Mouse (Mus musculus) forebrain, embryonic 11.5 days (tissue): Measurements from ENCODE around the gene Zfp213. TPM values are rescaled to one million over a fixed set of nuclear protein-coding genes. Genes with fewer than 3 reads are reported as not detected.
"Not testable (repeated sequence)": the region's sequence is repeated elsewhere in the genome, so short reads cannot be mapped to it uniquely, and the experiment has no call there.

Source experiments
- ATAC-seq: fragments of 200-750 bp; cut with Nextera tagmentation; replicated peaks from 2 replicates; pipeline ENCODE4 v1.8.0; 2017; ENCODE audit warnings: moderate TSS enrichment; ENCODE audit not compliant: low FRiP score
- DNase-seq: peaks from one replicate; pipeline ENCODE4 v3.0.0-alpha.2; 2017; ENCODE audit warnings: low spot score
- H3K27ac ChIP-seq: fragments of 300-500 bp; sonication (generic); 2 replicates; pipeline ENCODE4 v1.5.1; 2014; ENCODE audit warnings: low read depth, low read length
- H3K27me3 ChIP-seq: fragments of 300-500 bp; sonication (generic); 2 replicates; pipeline ENCODE4 v1.6.1; 2014; ENCODE audit warnings: mild to moderate bottlenecking, low read length, mixed read lengths; ENCODE audit not compliant: control insufficient read depth, insufficient read depth
- H3K36me3 ChIP-seq: fragments of 300-500 bp; sonication (generic); 2 replicates; pipeline ENCODE4 v1.6.1; 2014; ENCODE audit warnings: mild to moderate bottlenecking, low read length, moderate library complexity, mixed read lengths; ENCODE audit not compliant: control insufficient read depth, insufficient read depth
- H3K4me1 ChIP-seq: fragments of 300-500 bp; sonication (generic); replicated peaks from 2 replicates; pipeline ENCODE4 v1.6.1; 2014; ENCODE audit warnings: low read length, mixed read lengths; ENCODE audit not compliant: control insufficient read depth, insufficient read depth
- H3K4me2 ChIP-seq: fragments of 300-500 bp; sonication (generic); 2 replicates; pipeline ENCODE4 v1.6.1; 2014; ENCODE audit warnings: low read depth, mild to moderate bottlenecking, low read length, moderate library complexity, mixed read lengths; ENCODE audit not compliant: severe bottlenecking
- H3K4me3 ChIP-seq: fragments of 300-500 bp; sonication (generic); 2 replicates; pipeline ENCODE4 v1.5.1; 2014; ENCODE audit warnings: low read depth, low read length
- H3K9ac ChIP-seq: fragments of 300-500 bp; sonication (generic); 2 replicates; pipeline ENCODE4 v1.6.1; 2014; ENCODE audit warnings: low read length
- H3K9me3 ChIP-seq: fragments of 300-500 bp; sonication (generic); 2 replicates; pipeline ENCODE4 v1.6.1; 2016; ENCODE audit warnings: low read length, mixed read lengths; ENCODE audit not compliant: control insufficient read depth
- WGBS: fragments of 180-500 bp; shearing (Covaris S2); extraction: QIAGEN DNeasy Blood & Tissue Kit; methylation state at CpG from one replicate; pipeline ENCODE4 v1.1.7; 2014; 5-methylcytosine and 5-hydroxymethylcytosine counted together
- polyA plus RNA-seq: library from polyadenylated mRNA; unstranded; fragments of >200 nt; fragmentation: Nextera tagmentation; extraction: Ambion mirVana; gene quantifications from 2 replicates; pipeline ENCODE4 v1.2.1, GENCODE M21; 2014

Zfp213 gene
- polyA plus RNA-seq, 1 experiment from 2014 or later, result 29.9 TPM

GRCm38 (mm10) chr17:23539608-23540007, 24.4 kb downstream of the Zfp213 start:
- no peak for ATAC-seq
- peaks cover 19% of the 10 kb centered on the region; the same call in 1 of the 2 replicates for H3K27me3 ChIP-seq
- WGBS, result 85% methylated on average over 5 of the region's 5 CpGs

DNA sequence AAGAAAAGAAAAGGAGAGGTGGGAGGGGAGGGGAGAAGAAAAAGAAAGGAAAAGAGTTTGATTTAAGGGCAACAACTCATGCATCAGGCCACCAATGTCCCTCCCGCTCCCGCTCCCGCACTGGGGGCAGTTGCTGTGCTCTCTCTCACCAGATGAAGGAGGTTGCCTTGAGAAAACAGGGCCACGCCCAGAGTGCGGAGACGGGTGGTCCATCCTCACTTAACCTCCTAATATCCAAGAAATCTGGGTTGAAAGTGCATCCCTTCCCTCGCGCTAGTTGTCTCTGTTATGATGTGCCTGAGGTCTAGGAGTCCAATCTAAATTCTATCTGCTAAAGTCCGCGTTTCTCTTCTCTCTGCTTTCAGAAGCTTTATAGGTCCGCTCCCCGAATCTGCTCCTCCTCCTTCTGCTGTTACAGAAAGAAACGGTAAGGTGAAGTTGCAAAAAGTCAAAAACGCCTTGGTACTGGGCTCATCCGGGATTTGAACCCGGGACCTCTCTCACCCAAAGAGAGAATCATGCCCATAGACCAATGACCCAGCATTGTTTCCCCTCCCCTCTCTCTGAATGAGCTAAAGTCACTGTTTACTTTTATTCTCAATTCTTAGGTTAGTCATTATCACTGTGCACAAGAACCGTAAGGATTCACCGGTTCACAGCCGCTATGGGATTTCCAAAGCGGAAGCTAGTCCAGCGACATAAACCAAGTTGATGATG, 25.6 kb downstream of the Zfp213 start:
- Histone ChIP-seq H3K36me3 (no peaks in the 10 kb centered on the region), H3K27me3 (peaks cover 22% of the 10 kb centered on the region; the same call in 1 of the 2 replicates), H3K9me3 (no peaks in the 10 kb centered on the region), H3K27ac (no peak overlapping the region), H3K4me2 (peak overlapping the region; percentile 52), H3K9ac (peak overlapping the region; percentile 16; the same call in 1 of the 2 replicates), H3K4me1 (peaks cover 4% of the 10 kb centered on the region), H3K4me3 (peak overlapping the region; percentile 26)
- DNase-seq (peak; percentile 61), ATAC-seq (no peak)
- WGBS, result 8% methylated on average over 21 of the region's 21 CpGs

More at GRCm38 (mm10) chr17:23539608-23540007, 24.4 kb downstream of the Zfp213 start:
- DNase-seq, result peak; percentile 47
- Histone ChIP-seq H3K4me2 (no peak overlapping the region), H3K27ac (no peak overlapping the region), H3K9ac (no peak overlapping the region), H3K9me3 (no peaks in the 10 kb centered on the region), H3K4me1 (peaks cover 5% of the 10 kb centered on the region), H3K36me3 (no peaks in the 10 kb centered on the region), H3K4me3 (no peak overlapping the region)

DNA sequence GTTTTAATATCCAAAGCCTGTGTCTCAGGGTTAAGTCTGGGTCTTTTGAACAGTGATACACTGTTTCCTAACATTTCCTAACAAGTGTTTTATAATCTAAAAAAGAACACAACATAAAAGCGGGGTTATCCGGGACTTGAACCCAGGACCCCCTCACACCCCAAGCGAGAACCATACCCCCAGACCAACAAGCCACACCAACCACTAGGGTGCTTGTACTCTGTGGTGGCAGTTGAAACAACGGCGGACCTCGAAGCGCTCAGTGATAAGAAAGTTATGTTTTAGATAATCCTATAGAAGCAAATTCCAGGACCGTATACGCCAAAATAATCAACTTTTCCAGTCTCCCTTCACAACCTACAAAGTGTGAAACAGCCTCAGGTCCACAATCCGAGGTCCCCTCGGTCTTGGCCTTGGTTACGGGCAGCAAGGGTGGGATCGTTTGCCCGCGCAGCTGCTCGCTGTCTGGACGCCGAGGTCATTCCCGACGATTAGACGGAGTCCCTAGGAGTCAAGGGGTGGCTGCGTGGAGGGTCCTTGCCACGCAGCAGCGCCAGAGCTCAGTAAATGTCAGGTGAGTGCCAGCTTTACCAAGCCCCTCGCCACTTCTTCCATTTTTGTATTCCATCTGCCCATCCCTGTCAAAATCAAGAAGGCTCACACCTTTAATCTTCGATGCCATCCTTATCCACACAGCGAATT, 26.3 kb downstream of the Zfp213 start:
- Histone ChIP-seq H3K4me2 (peak overlapping the region; percentile 52), H3K4me1 (peaks cover 3% of the 10 kb centered on the region), H3K4me3 (peak overlapping the region; percentile 26), H3K36me3 (no peaks in the 10 kb centered on the region), H3K27me3 (peaks cover 22% of the 10 kb centered on the region; the same call in 1 of the 2 replicates), H3K27ac (no peak overlapping the region), H3K9me3 (no peaks in the 10 kb centered on the region), H3K9ac (peak overlapping the region; percentile 16)
- WGBS, result 5% methylated on average over 27 of the region's 27 CpGs
- DNase-seq (peak; percentile 63), ATAC-seq (no peak)

DNA sequence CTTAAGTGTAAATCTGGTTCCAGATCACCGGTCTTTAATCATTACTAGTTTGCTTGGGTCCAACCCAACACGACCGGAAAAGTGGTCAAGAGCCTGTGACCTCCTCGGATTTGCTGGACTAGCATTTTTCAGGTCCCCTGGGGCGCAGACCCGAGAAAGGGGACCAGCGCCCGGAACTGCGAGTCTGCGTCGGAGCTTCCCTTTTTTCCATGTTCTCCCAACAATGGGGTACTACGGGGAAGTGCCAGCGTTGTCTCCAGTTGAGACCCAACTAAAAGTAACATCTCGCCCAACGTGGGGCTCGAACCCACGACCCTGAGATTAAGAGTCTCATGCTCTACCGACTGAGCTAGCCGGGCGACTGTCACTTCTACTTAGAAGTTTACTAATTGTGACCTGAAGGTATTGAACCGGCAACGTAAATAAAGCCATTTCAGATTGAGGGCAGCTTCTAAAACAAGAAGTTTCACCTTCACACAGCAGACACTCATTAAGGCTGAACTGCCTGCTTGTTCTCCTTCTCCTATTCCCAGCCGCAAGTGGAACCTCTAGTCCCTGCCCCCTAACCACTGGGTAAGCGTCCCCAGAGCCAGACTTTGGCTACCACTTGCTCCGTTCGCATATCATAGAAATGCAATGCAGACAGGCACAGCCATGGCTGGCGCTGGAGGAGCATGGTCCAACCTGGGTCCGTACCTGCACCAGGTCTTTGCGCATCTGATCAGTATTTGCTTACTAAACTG, 28.8 kb downstream of the Zfp213 start:
- not testable (repeated sequence) for H3K36me3 ChIP-seq, H3K27ac ChIP-seq, H3K4me1 ChIP-seq, H3K9me3 ChIP-seq, H3K9ac ChIP-seq
- Histone ChIP-seq H3K4me3 (0 out of 2 replicates have a peak overlapping the region, but pooled peaks have one; percentile 3), H3K27me3 (peaks cover 22% of the 10 kb centered on the region; the same call in 1 of the 2 replicates), H3K4me2 (peak overlapping the region; percentile 18; the same call in 1 of the 2 replicates)
- DNase-seq, result peak; percentile 72
- ATAC-seq, result peak; percentile 60
- WGBS, result 1% methylated on average over 16 of the region's 29 CpGs

DNA sequence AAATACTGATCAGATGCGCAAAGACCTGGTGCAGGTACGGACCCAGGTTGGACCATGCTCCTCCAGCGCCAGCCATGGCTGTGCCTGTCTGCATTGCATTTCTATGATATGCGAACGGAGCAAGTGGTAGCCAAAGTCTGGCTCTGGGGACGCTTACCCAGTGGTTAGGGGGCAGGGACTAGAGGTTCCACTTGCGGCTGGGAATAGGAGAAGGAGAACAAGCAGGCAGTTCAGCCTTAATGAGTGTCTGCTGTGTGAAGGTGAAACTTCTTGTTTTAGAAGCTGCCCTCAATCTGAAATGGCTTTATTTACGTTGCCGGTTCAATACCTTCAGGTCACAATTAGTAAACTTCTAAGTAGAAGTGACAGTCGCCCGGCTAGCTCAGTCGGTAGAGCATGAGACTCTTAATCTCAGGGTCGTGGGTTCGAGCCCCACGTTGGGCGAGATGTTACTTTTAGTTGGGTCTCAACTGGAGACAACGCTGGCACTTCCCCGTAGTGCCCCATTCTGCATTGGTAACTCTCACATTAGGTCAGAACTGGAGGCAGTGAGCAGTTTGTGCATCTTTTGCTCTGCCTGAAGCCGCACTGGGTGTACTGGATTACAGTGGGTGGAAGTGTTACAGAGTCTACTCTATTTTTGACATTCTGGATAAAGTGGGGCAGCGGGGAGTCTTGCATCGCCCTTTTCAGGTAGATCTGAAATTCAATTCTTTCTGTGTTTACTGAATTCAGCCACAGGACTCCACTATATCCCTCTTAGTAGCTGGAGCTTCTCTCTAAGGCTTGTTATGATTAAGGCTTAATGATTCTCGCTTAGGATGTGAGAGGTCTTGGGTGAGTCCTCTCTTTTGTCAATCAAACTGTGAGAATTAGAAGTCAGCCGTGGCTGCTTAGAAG, 30.2 kb downstream of the Zfp213 start:
- H3K4me3 ChIP-seq, result not testable (repeated sequence)

DNA sequence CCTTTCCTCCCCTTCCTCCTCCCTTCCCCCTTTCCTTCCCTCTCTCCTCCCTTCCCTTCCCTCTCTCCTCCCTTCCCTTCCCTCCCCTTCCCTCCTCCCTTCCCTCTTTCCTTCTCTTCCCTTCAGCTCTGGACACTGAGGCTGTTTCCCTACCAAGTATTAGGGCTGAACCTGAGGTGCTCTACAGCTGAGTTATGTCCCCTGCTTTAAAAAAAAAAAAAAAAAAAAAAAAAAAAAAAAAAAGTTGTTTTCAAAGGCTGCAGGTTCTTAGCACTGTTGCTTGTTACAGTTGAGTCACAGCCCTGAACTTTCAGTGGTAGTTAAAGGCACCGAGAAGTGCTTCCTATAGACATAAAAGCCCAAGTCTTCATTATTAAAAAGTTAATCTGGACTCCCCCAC, 32.6 kb downstream of the Zfp213 start:
- H3K27me3 ChIP-seq, ATAC-seq, H3K4me2 ChIP-seq, H3K9me3 ChIP-seq, H3K36me3 ChIP-seq, H3K9ac ChIP-seq, H3K27ac ChIP-seq, H3K4me3 ChIP-seq, DNase-seq, H3K4me1 ChIP-seq: not testable (repeated sequence)
- 26% methylated on average over 1 of the region's 1 CpGs for WGBS

More for the DNA sequence above, 30.2 kb downstream of the Zfp213 start:
- H3K27ac ChIP-seq, H3K9ac ChIP-seq, H3K9me3 ChIP-seq, H3K36me3 ChIP-seq, H3K4me2 ChIP-seq, H3K4me1 ChIP-seq: not testable (repeated sequence)
- ATAC-seq (peak; percentile 64), DNase-seq (peak; percentile 51)
- WGBS, result 8% methylated on average over 10 of the region's 23 CpGs
- H3K27me3 ChIP-seq, result peaks cover 19% of the 10 kb centered on the region; the same call in 1 of the 2 replicates

DNA sequence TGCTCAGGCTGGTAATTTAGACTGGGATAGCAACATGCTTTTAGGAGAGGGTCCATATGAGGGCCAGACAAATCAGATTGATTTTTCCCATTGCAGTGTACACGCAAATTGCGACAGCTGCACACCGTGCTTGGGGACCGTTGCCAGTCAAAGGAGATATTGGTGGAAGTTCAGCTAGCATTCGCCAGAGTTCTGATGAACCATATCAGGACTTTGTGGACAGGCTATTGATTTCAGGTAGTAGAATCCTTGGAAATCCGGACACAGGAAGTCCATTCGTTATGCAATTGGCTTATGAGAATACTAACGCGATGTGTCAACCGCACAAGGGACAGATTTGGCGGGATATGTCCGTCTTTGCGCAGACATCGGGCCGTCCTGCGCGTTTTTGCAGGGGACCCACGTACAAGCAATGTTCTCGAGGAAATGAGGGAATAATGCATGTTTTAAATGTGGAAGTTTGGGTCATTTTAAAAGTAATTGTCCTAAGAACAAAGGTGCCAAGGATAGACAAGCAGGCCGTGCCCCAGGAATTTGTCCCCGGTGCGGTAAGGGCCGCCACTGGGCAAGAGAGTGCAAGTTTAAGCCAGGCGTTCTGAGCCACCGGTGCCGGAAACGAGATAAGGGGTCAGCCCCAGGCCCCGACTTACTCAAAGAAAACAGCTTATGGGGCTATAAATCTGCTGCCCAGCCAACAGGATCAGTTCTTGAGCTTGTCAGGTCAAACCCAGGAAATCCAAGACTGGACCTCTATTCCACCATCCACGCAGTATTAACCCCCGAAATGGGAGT, 40.9 kb downstream of the Zfp213 start:
- H3K4me2 ChIP-seq, H3K9ac ChIP-seq, H3K4me1 ChIP-seq, ATAC-seq, H3K27ac ChIP-seq, DNase-seq, H3K27me3 ChIP-seq, H3K9me3 ChIP-seq, H3K4me3 ChIP-seq, H3K36me3 ChIP-seq: not testable (repeated sequence)
- WGBS, result 73% methylated on average over 30 of the region's 30 CpGs
